Mouse (Mus musculus) erythroblast, embryonic 14.5 days (primary cell): ENCODE measurements around the gene H2-DMa.

ENCODE experiments used
- GATA1 ChIP-seq: IDR thresholded peaks from 2 replicates; pipeline ENCODE4 v1.6.1; 2012; ENCODE audit warnings: low read length, inconsistent platforms, mixed read lengths
- TAL1 ChIP-seq: IDR thresholded peaks from 3 replicates; pipeline ENCODE4 v1.6.1; 2012; ENCODE audit warnings: low read length, inconsistent platforms, mixed read lengths

- no peak for TF ChIP-seq GATA1
- no peak for TF ChIP-seq TAL1
Measured at GRCm38 (mm10) chr17:34188010-34188409, 68.7 kb downstream of the H2-DMa start.
